Mouse (Mus musculus): ENCODE measurements at regions not wholly inside any gene's neighbourhood (a gene's known extent, or its start where the extent isn't known, plus 50 kb on each side); places are given as distances from the start of the nearest gene placed in this dataset.
"Not testable (repeated sequence)": the region's sequence is repeated elsewhere in the genome, so short reads cannot be mapped to it uniquely, and the experiment has no call there.

- DNase-seq = no peak
Measured at GRCm38 (mm10) chr16:20854696-20855213, 120.4 kb upstream of the Thpo start.

- DNase-seq = no peak
Measured at GRCm38 (mm10) chr16:20838151-20838550, 103.8 kb upstream of the Thpo start.

- no peak for DNase-seq
Measured at GRCm38 (mm10) chr16:20836866-20837265, 102.6 kb upstream of the Thpo start.

GRCm38 (mm10) chr16:20833838-20834237 is 99.5 kb upstream of the Thpo start:
- DNase-seq = not testable (repeated sequence)

- DNase-seq = no peak
Measured at GRCm38 (mm10) chr16:20833301-20833700, 99.0 kb upstream of the Thpo start.

- no peak for DNase-seq
Measured at GRCm38 (mm10) chr16:20829732-20830435, 95.6 kb upstream of the Thpo start.

- no peak for DNase-seq
Measured at GRCm38 (mm10) chr16:20828996-20829731, 94.9 kb upstream of the Thpo start.

GRCm38 (mm10) chr16:20824226-20824625 is 89.9 kb upstream of the Thpo start:
- DNase-seq = no peak

- DNase-seq = no peak
Measured at GRCm38 (mm10) chr16:20820939-20821338, 86.6 kb upstream of the Thpo start.

GRCm38 (mm10) chr16:20819568-20819967 is 85.3 kb upstream of the Thpo start:
- DNase-seq = no peak

- DNase-seq = no peak
Measured at GRCm38 (mm10) chr16:20818711-20819189, 84.4 kb upstream of the Thpo start.

GRCm38 (mm10) chr16:20814976-20815375 is 80.7 kb upstream of the Thpo start:
- no peak for DNase-seq

GRCm38 (mm10) chr16:20814240-20814639 is 79.9 kb upstream of the Thpo start:
- DNase-seq = no peak

- DNase-seq = not testable (repeated sequence)
Measured at GRCm38 (mm10) chr16:20812025-20812424, 77.7 kb upstream of the Thpo start.

GRCm38 (mm10) chr16:20810322-20810721 is 76.0 kb upstream of the Thpo start:
- no peak for DNase-seq

- DNase-seq = no peak
Measured at GRCm38 (mm10) chr16:20808263-20808662, 74.0 kb upstream of the Thpo start.

- DNase-seq = no peak
Measured at GRCm38 (mm10) chr16:20806739-20807138, 72.4 kb upstream of the Thpo start.

GRCm38 (mm10) chr16:20805793-20806192 is 71.5 kb upstream of the Thpo start:
- DNase-seq = no peak

GRCm38 (mm10) chr16:20805086-20805485 is 70.8 kb upstream of the Thpo start:
- no peak for DNase-seq

- DNase-seq = peak; percentile 70
Measured at GRCm38 (mm10) chr16:20804601-20805017, 70.3 kb upstream of the Thpo start.

GRCm38 (mm10) chr16:20803278-20803930 is 69.1 kb upstream of the Thpo start:
- DNase-seq = no peak

GRCm38 (mm10) chr16:20802724-20803123 is 68.4 kb upstream of the Thpo start:
- no peak for DNase-seq

GRCm38 (mm10) chr16:20800038-20800437 is 65.7 kb upstream of the Thpo start:
- no peak for DNase-seq

All from adrenal gland, adult 8-10 months (tissue).